Mouse (Mus musculus) fibroblast of lung, adult 2 months (primary cell): ENCODE measurements at regions not wholly inside any gene's neighbourhood (a gene's known extent, or its start where the extent isn't known, plus 50 kb on each side); places are given as distances from the start of the nearest gene placed in this dataset.

Experiments used
- DNase-seq: peaks from one replicate; pipeline ENCODE4 v3.0.0-alpha.2; 2011; ENCODE audit warnings: low read depth

GRCm38 (mm10) chr3:54598296-54598695 lies 94.3 kb upstream of the Supt20 start:
- no peak for DNase-seq

- no peak for DNase-seq
These were observed 87.8 kb upstream of the Supt20 start for GRCm38 (mm10) chr3:54604705-54605379.

- DNase-seq: peak; percentile 62
These were observed 81.1 kb upstream of the Supt20 start for GRCm38 (mm10) chr3:54611431-54611990.

- DNase-seq: no peak
These were observed 78.8 kb upstream of the Supt20 start for GRCm38 (mm10) chr3:54613845-54614244.

GRCm38 (mm10) chr3:54617298-54617697 lies 75.3 kb upstream of the Supt20 start:
- DNase-seq: no peak

- DNase-seq: no peak
These were observed 74.3 kb upstream of the Supt20 start for GRCm38 (mm10) chr3:54618286-54618685.

GRCm38 (mm10) chr3:54630254-54630653 lies 62.4 kb upstream of the Supt20 start:
- no peak for DNase-seq

GRCm38 (mm10) chr3:54632731-54633130 lies 59.9 kb upstream of the Supt20 start:
- DNase-seq: no peak

GRCm38 (mm10) chr3:54633446-54633845 lies 59.2 kb upstream of the Supt20 start:
- no peak for DNase-seq

- DNase-seq: no peak
These were observed 58.2 kb upstream of the Supt20 start for GRCm38 (mm10) chr3:54634456-54634855.
